Mouse (Mus musculus): ENCODE results near the gene Ugt1a8. TPM values are rescaled to one million over a fixed set of nuclear protein-coding genes. Genes with fewer than 3 reads are reported as not detected.

The Ugt1a8 gene
- polyA plus RNA-seq, 1 experiment, result 0.20 TPM

GRCm38 (mm10) chr1:88263778-88264177 lies 176.2 kb downstream of the Ugt1a8 start:
- DNase-seq, result no peak
- H3K4me3 ChIP-seq (ENCODE audit: insufficient read depth, low read depth, low read length), result no peak overlapping the region
- peaks cover 5% of the 10 kb centered on the region; the same call in 1 of the 2 replicates for H3K36me3 ChIP-seq (ENCODE audit: control insufficient read depth, insufficient read depth, low read length)
- TF ChIP-seq CTCF (conservative IDR thresholded peaks at IDR 0.05; ENCODE audit: insufficient read depth, insufficient read length, low read depth, low read length), result no peak
- no peak for TF ChIP-seq POLR2A (IDR thresholded peaks at IDR 0.05; ENCODE audit: low read depth, low read length)
- WGBS, result 92% methylated on average over 5 of the region's 5 CpGs
- no peaks in the 10 kb centered on the region; the same call in 1 of the 2 replicates for H3K4me1 ChIP-seq (ENCODE audit: control insufficient read depth, insufficient read depth, low read length)
- H3K27ac ChIP-seq (ENCODE audit: insufficient read depth, low read depth, low read length), result no peak overlapping the region
- no peaks in the 10 kb centered on the region for H3K27me3 ChIP-seq (replicated peaks; ENCODE audit: control insufficient read depth, insufficient read depth, low read length)

GRCm38 (mm10) chr1:88264237-88264868 lies 176.7 kb downstream of the Ugt1a8 start:
- no peak overlapping the region for H3K27ac ChIP-seq (ENCODE audit: insufficient read depth, low read depth, low read length)

GRCm38 (mm10) chr1:88264869-88265240 lies 177.2 kb downstream of the Ugt1a8 start:
- Histone ChIP-seq H3K4me3 (ENCODE audit: insufficient read depth, low read depth, low read length) (no peak overlapping the region), H3K27me3 (replicated peaks; ENCODE audit: control insufficient read depth, insufficient read depth, low read length) (no peaks in the 10 kb centered on the region), H3K36me3 (ENCODE audit: control insufficient read depth, insufficient read depth, low read length) (peaks cover 8% of the 10 kb centered on the region; the same call in 1 of the 2 replicates), H3K4me1 (ENCODE audit: control insufficient read depth, insufficient read depth, low read length) (no peaks in the 10 kb centered on the region; the same call in 1 of the 2 replicates), H3K27ac (ENCODE audit: insufficient read depth, low read depth, low read length) (no peak overlapping the region)
- no peak for TF ChIP-seq CTCF (conservative IDR thresholded peaks at IDR 0.05; ENCODE audit: insufficient read depth, insufficient read length, low read depth, low read length)
- no peak for TF ChIP-seq POLR2A (IDR thresholded peaks at IDR 0.05; ENCODE audit: low read depth, low read length)
- WGBS, result 75% methylated on average over 4 of the region's 4 CpGs
- no peak for DNase-seq

More at GRCm38 (mm10) chr1:88264237-88264868, 176.7 kb downstream of the Ugt1a8 start:
- no peaks in the 10 kb centered on the region; the same call in 1 of the 2 replicates for H3K4me1 ChIP-seq (ENCODE audit: control insufficient read depth, insufficient read depth, low read length)
- DNase-seq, result no peak
- no peak for TF ChIP-seq POLR2A (IDR thresholded peaks at IDR 0.05; ENCODE audit: low read depth, low read length)
- no peak for TF ChIP-seq CTCF (conservative IDR thresholded peaks at IDR 0.05; ENCODE audit: insufficient read depth, insufficient read length, low read depth, low read length)
- peaks cover 5% of the 10 kb centered on the region; the same call in 1 of the 2 replicates for H3K36me3 ChIP-seq (ENCODE audit: control insufficient read depth, insufficient read depth, low read length)
- WGBS, result 80% methylated on average over 7 of the region's 7 CpGs
- no peaks in the 10 kb centered on the region for H3K27me3 ChIP-seq (replicated peaks; ENCODE audit: control insufficient read depth, insufficient read depth, low read length)
- no peak overlapping the region for H3K4me3 ChIP-seq (ENCODE audit: insufficient read depth, low read depth, low read length)

GRCm38 (mm10) chr1:88266123-88266522 lies 178.5 kb downstream of the Ugt1a8 start:
- H3K36me3 ChIP-seq (ENCODE audit: control insufficient read depth, insufficient read depth, low read length), result peaks cover 8% of the 10 kb centered on the region; the same call in 1 of the 2 replicates
- H3K4me3 ChIP-seq (ENCODE audit: insufficient read depth, low read depth, low read length), result no peak overlapping the region
- H3K27me3 ChIP-seq (replicated peaks; ENCODE audit: control insufficient read depth, insufficient read depth, low read length), result no peaks in the 10 kb centered on the region
- H3K4me1 ChIP-seq (ENCODE audit: control insufficient read depth, insufficient read depth, low read length), result no peaks in the 10 kb centered on the region
- no peak for TF ChIP-seq POLR2A (IDR thresholded peaks at IDR 0.05; ENCODE audit: low read depth, low read length)
- no peak for TF ChIP-seq CTCF (conservative IDR thresholded peaks at IDR 0.05; ENCODE audit: insufficient read depth, insufficient read length, low read depth, low read length)
- H3K27ac ChIP-seq (ENCODE audit: insufficient read depth, low read depth, low read length), result no peak overlapping the region
- DNase-seq, result no peak
- 85% methylated on average over 13 of the region's 13 CpGs for WGBS

- peaks cover 8% of the 10 kb centered on the region; the same call in 1 of the 2 replicates for H3K36me3 ChIP-seq (ENCODE audit: control insufficient read depth, insufficient read depth, low read length)
- H3K4me1 ChIP-seq (ENCODE audit: control insufficient read depth, insufficient read depth, low read length), result no peaks in the 10 kb centered on the region
- WGBS, result 90% methylated on average over 6 of the region's 6 CpGs
- no peak overlapping the region for H3K4me3 ChIP-seq (ENCODE audit: insufficient read depth, low read depth, low read length)
- DNase-seq, result no peak
- no peak overlapping the region for H3K27ac ChIP-seq (ENCODE audit: insufficient read depth, low read depth, low read length)
- TF ChIP-seq CTCF (conservative IDR thresholded peaks at IDR 0.05; ENCODE audit: insufficient read depth, insufficient read length, low read depth, low read length) (no peak), POLR2A (IDR thresholded peaks at IDR 0.05; ENCODE audit: low read depth, low read length) (no peak)
- no peaks in the 10 kb centered on the region for H3K27me3 ChIP-seq (replicated peaks; ENCODE audit: control insufficient read depth, insufficient read depth, low read length)
Measured at GRCm38 (mm10) chr1:88267489-88267888, 179.9 kb downstream of the Ugt1a8 start.

- Histone ChIP-seq H3K27me3 (replicated peaks; ENCODE audit: control insufficient read depth, insufficient read depth, low read length) (no peaks in the 10 kb centered on the region), H3K27ac (ENCODE audit: insufficient read depth, low read depth, low read length) (no peak overlapping the region), H3K36me3 (ENCODE audit: control insufficient read depth, insufficient read depth, low read length) (peaks cover 8% of the 10 kb centered on the region; the same call in 1 of the 2 replicates), H3K4me1 (ENCODE audit: control insufficient read depth, insufficient read depth, low read length) (no peaks in the 10 kb centered on the region), H3K4me3 (ENCODE audit: insufficient read depth, low read depth, low read length) (no peak overlapping the region)
- TF ChIP-seq CTCF (conservative IDR thresholded peaks at IDR 0.05; ENCODE audit: insufficient read depth, insufficient read length, low read depth, low read length) (no peak), POLR2A (IDR thresholded peaks at IDR 0.05; ENCODE audit: low read depth, low read length) (no peak)
- 83% methylated on average over 6 of the region's 6 CpGs for WGBS
- DNase-seq, result no peak
Measured at GRCm38 (mm10) chr1:88268070-88268469, 180.5 kb downstream of the Ugt1a8 start.

Other genes starting within 250 kb of the Ugt1a8 start
- 31.4 and 32.1 TPM in 2 replicates for gene Dgkd, start 234.5 kb upstream of the Ugt1a8 start, polyA plus RNA-seq (2012; rRNA removed)
- gene Usp40, start 79.3 kb upstream of the Ugt1a8 start, polyA plus RNA-seq (2012; rRNA removed), result 10.0 and 10.1 TPM in 2 replicates
- gene Ugt1a10, start 32.4 kb upstream of the Ugt1a8 start, polyA plus RNA-seq (2012; rRNA removed), result 129 and 166 TPM in 2 replicates
- 3.2 and 5.1 TPM in 2 replicates for gene Ugt1a9, start 17.0 kb upstream of the Ugt1a8 start, polyA plus RNA-seq (2012; rRNA removed)
- 85.2 and 96.9 TPM in 2 replicates for gene Ugt1a7c, start 7.2 kb downstream of the Ugt1a8 start, polyA plus RNA-seq (2012; rRNA removed)
- gene Ugt1a6b, start 15.4 kb downstream of the Ugt1a8 start, polyA plus RNA-seq (2012; rRNA removed), result 8.5 and 10.5 TPM in 2 replicates
- gene Ugt1a6a, start 47.0 kb downstream of the Ugt1a8 start, polyA plus RNA-seq (2012; rRNA removed), result 20.9 and 21.1 TPM in 2 replicates
- gene Ugt1a5, start 78.2 kb downstream of the Ugt1a8 start, polyA plus RNA-seq (2012; rRNA removed), result 0.59 and 0.90 TPM in 2 replicates
- 1,010 and 1,230 TPM in 2 replicates for gene Ugt1a2, start 112.8 kb downstream of the Ugt1a8 start, polyA plus RNA-seq (2012; rRNA removed)
- gene Dnajb3, start 118.0 kb downstream of the Ugt1a8 start, polyA plus RNA-seq (2012; rRNA removed), result 1.6 and 1.9 TPM in 2 replicates
- 25.5 and 31.7 TPM in 2 replicates for gene Ugt1a1, start 124.1 kb downstream of the Ugt1a8 start, polyA plus RNA-seq (2012; rRNA removed)
- gene Mroh2a, start 139.2 kb downstream of the Ugt1a8 start, polyA plus RNA-seq (2012; rRNA removed), result 0.08 TPM in 2 replicates
- gene Hjurp, start 189.8 kb downstream of the Ugt1a8 start, polyA plus RNA-seq (2012; rRNA removed), result 12.8 and 14.5 TPM in 2 replicates
- not detected in 2 replicates for gene Trpm8, start 189.8 kb downstream of the Ugt1a8 start, polyA plus RNA-seq (2012; rRNA removed)